Mouse (Mus musculus) kidney, adult 2 months (tissue): ENCODE results near the gene Uchl4. TPM values are rescaled to one million over a fixed set of nuclear protein-coding genes. Genes with fewer than 3 reads are reported as not detected.

Experiments
- DNase-seq: peaks from one replicate; pipeline ENCODE4 v3.0.0; 2021
- H3K27ac ChIP-seq: fragments of 200-500 bp; 2 replicates; pipeline ENCODE4 v1.5.1; 2012; ENCODE audit warnings: low read depth, low read length, control low read depth, inconsistent platforms; ENCODE audit not compliant: insufficient read depth
- H3K27me3 ChIP-seq: fragments of 200-500 bp; replicated peaks from 2 replicates; pipeline ENCODE4 v1.6.1; 2012; ENCODE audit warnings: mild to moderate bottlenecking, moderate library complexity, low read length, inconsistent platforms; ENCODE audit not compliant: control insufficient read depth, insufficient read depth
- H3K36me3 ChIP-seq: fragments of 200-500 bp; 2 replicates; pipeline ENCODE4 v1.6.1; 2012; ENCODE audit warnings: mild to moderate bottlenecking, moderate library complexity, low read length, inconsistent platforms; ENCODE audit not compliant: control insufficient read depth, insufficient read depth
- H3K4me1 ChIP-seq: fragments of 200-500 bp; 2 replicates; pipeline ENCODE4 v1.6.1; 2011; ENCODE audit warnings: low read length; ENCODE audit not compliant: control insufficient read depth, insufficient read depth
- H3K4me3 ChIP-seq: fragments of 200-500 bp; 2 replicates; pipeline ENCODE4 v1.5.1; 2011; ENCODE audit warnings: mild to moderate bottlenecking, low read depth, low read length, control low read depth; ENCODE audit not compliant: insufficient read depth
- CTCF ChIP-seq: fragments of 200-500 bp; conservative IDR thresholded peaks from 2 replicates; pipeline ENCODE4 v1.5.1; 2011; ENCODE audit warnings: low read depth, mild to moderate bottlenecking, control low read depth, low read length, moderate library complexity, mixed read lengths; ENCODE audit not compliant: insufficient read depth, insufficient read length
- POLR2A ChIP-seq: fragments of 200-500 bp; IDR thresholded peaks from one replicate; pipeline ENCODE4 v1.6.1; 2011; ENCODE audit warnings: low read depth, low read length, control low read depth
- WGBS: fragments of 180-500 bp; shearing (Covaris S2); methylation state at CpG from one replicate; pipeline ENCODE4 v1.1.7; 2018; 5-methylcytosine and 5-hydroxymethylcytosine counted together
- polyA plus RNA-seq: library from polyadenylated mRNA; depleted of rRNA; stranded (reverse); fragments of >200 nt; gene quantifications from 2 replicates; pipeline ENCODE4 v1.2.3, GENCODE M21; 2012

The Uchl4 gene
- polyA plus RNA-seq, 1 experiment: 0.11 TPM

DNA sequence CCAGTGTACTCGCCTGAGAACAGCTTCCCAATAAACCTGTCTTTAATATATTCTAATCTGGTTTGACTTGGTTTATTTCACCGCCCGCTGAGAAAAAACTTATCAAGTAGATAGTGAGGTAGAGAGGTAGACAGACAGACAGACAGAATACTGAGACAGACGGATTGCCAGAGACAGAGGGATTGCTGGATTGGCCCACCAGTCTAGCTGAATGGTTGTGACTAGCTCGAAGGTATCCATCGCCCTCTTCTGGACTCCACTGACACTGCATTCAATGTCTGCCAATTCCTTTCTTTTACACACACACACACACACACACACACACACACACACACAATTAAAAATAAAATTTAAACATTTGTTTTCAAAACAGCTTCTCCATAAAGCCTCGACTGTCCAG lies 37.6 kb downstream of the Uchl4 start:
- WGBS: 40% methylated on average over 7 of the region's 7 CpGs
- no peak overlapping the region for H3K27ac ChIP-seq

DNA sequence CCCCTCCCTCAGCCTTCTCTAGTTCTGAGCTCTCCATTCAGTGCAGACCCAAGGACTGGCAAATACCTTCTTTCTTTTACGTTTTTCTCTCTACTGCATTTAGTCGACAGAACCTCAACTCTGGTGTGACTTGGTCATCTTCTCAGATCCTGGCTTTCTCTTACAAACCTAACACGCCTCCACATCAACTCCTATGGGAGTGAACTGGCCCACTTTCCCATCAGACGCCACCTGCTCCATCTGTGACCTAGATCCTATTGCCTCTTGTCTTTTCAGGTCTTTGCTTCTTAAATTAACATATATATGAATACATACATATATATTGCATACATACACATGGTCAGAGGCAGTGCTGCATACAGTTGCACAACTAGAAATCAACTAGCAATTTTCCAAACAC lies 38.8 kb downstream of the Uchl4 start:
- Histone ChIP-seq H3K4me3 (no peak overlapping the region), H3K36me3 (no peaks in the 10 kb centered on the region), H3K27me3 (no peaks in the 10 kb centered on the region), H3K27ac (no peak overlapping the region), H3K4me1 (no peaks in the 10 kb centered on the region)
- DNase-seq: no peak
- no peak for TF ChIP-seq POLR2A
- no peak for TF ChIP-seq CTCF
- 69% methylated on average over 4 of the region's 4 CpGs for WGBS

More for the DNA sequence above, 37.6 kb downstream of the Uchl4 start:
- H3K4me1 ChIP-seq: no peaks in the 10 kb centered on the region
- TF ChIP-seq CTCF (peak; percentile 76), POLR2A (no peak)
- no peaks in the 10 kb centered on the region for H3K36me3 ChIP-seq
- H3K27me3 ChIP-seq: no peaks in the 10 kb centered on the region
- H3K4me3 ChIP-seq: no peak overlapping the region
- peak; percentile 60 for DNase-seq

DNA sequence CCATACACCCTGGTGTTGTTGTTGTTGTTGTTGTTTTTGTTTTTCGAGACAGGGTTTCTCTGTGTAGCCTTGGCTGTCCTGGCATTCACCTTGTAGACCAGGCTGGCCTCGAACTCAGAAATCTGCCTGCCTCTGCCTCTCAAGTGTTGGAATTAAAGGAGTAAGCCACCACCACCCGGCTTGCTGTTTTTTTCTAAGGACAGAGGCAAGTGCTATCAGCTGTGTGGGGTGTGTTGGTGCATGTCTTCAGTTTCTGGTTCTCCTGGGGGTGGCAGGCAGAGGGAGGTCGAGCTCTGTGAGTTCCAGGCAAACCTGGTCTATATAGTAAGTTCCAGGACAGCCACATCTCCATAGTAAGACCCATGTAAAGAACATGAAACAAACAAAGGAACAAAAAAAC lies 39.3 kb downstream of the Uchl4 start:
- 73% methylated on average over 4 of the region's 4 CpGs for WGBS
- no peaks in the 10 kb centered on the region for H3K4me1 ChIP-seq
- no peaks in the 10 kb centered on the region for H3K36me3 ChIP-seq
- H3K4me3 ChIP-seq: no peak overlapping the region
- DNase-seq: no peak
- no peak overlapping the region for H3K27ac ChIP-seq
- no peaks in the 10 kb centered on the region for H3K27me3 ChIP-seq
- TF ChIP-seq POLR2A (no peak), CTCF (no peak)

DNA sequence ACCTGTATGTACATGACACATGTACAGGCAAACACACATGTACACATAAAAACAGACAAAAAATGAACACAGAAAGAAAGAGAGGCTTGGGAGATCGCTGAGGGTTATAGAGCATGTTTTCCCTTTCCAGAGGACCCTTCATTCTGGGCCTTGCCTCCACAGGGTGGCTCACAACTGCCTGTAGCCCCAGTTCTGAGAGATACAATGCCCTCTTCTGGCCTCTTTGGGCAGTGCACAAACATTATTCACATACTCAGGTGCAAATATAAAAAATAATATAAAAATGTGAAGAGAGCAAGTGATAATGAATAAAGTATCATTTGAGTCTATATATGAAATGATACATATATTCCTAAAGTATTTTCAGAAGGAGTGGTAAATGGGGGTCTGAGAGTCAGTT lies 39.9 kb downstream of the Uchl4 start:
- Histone ChIP-seq H3K27me3 (no peaks in the 10 kb centered on the region), H3K4me1 (no peaks in the 10 kb centered on the region), H3K4me3 (no peak overlapping the region), H3K36me3 (no peaks in the 10 kb centered on the region), H3K27ac (no peak overlapping the region)
- peak; percentile 21 for DNase-seq
- TF ChIP-seq CTCF (0 out of 2 replicates have a peak, but pooled peaks have one; percentile 20), POLR2A (no peak)
- 68% methylated on average over 1 of the region's 1 CpGs for WGBS

DNA sequence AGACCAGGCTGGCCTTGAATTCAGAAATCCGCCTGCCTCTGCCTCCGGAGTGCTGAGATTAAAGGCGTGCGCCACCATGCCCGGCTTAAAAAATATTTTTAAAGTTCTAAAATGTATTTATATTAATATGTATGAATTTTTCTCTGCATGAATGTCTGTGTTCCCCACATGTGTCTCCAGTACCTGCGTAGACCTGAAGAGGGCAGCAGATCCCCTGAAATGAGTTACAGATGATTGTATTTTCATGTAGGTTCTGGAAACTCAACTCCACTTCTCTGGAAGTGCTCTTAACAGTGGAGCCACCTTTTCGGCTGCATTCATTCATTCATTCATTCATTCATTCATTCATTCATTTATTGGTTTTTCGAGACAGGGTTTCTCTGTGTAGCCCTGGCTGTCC lies 42.7 kb downstream of the Uchl4 start:
- Histone ChIP-seq H3K4me1 (no peaks in the 10 kb centered on the region; the same call in 1 of the 2 replicates), H3K27me3 (no peaks in the 10 kb centered on the region), H3K36me3 (no peaks in the 10 kb centered on the region), H3K4me3 (no peak overlapping the region), H3K27ac (no peak overlapping the region)
- TF ChIP-seq POLR2A (no peak), CTCF (peak; percentile 70)
- WGBS: 58% methylated on average over 8 of the region's 8 CpGs
- peak; percentile 71 for DNase-seq

DNA sequence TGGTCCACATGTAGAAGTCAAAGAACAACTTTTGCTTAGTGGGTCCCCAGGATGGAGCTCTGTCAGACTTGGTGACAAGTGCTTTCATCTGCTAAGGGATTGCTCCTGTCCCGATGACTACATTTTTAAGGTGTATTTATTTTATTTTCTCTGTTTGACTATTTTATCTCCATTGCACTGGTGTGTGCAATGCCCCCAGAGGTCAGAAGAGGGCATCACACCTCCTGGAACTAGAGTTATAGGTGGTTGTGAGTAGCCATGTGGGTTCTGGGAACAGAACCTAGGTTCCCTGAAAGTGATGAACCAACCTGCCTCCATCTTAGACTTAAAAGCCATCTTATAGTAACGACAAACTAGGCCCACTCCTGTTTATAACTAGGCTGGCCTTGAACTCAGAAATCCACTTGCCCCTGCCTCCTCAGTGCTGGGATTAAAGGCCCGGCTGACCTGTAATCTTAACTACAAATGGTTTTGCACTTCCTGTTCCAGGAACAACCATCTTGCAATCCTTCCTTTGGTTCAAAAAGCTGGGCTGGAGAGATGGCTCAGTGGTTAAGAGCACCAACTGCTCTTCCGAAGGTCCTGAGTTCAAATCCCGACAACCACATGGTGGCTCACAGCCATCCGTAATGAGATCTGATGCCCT lies 43.8 kb downstream of the Uchl4 start:
- no peaks in the 10 kb centered on the region for H3K27me3 ChIP-seq
- no peak overlapping the region for H3K27ac ChIP-seq
- no peak for DNase-seq
- H3K4me3 ChIP-seq: no peak overlapping the region
- no peak for TF ChIP-seq POLR2A
- no peak for TF ChIP-seq CTCF
- 93% methylated on average over 6 of the region's 6 CpGs for WGBS
- H3K4me1 ChIP-seq: no peaks in the 10 kb centered on the region; the same call in 1 of the 2 replicates
- no peaks in the 10 kb centered on the region for H3K36me3 ChIP-seq

DNA sequence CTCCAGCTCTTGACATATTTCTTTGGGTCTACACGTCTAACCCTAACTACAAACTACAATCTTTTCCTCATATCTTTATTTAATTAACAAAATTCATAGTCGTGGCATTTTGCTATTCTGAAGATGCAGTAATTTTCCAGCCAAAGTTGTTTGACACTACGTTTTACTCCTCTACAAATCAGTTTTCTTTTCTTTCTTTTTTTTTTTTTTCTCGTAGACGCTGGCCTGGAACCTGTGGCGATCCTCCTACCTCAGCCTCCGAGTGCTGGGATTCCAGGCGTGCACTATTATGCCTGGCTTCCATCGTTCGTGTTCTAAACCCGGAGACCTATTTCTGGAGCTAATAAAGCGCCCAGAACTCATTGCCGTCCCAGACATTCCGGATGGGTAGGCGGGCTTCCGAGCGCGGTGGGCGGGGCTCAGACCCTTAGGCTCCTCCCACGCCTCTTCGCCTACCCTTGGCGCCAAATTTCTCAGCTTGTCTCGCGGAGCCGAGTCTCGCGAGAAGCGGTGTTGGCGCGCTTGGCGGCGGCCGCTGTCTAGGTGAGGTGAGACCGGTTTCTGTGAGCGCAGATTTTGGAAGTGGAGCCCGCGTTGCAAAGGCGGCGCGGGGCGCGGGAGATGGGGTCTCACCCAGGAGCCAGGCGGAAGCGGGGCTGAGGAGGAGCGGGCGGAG lies 46.2 kb downstream of the Uchl4 start, which contains the start of gene Tipin:
Gene Tipin, plus strand, starts transcription at position 477 of the 676 bp plus-strand sequence.
- under 1% methylated on average over 46 of the region's 46 CpGs for WGBS
- DNase-seq: peak; percentile 97
- no peaks in the 10 kb centered on the region; the same call in 1 of the 2 replicates for H3K4me1 ChIP-seq
- H3K27me3 ChIP-seq: no peaks in the 10 kb centered on the region
- H3K4me3 ChIP-seq: peak within 1 kb of the TSS; percentile 83
- H3K27ac ChIP-seq: no peak within 1 kb of the TSS
- TF ChIP-seq CTCF (no peak), POLR2A (no peak)
- H3K36me3 ChIP-seq: no peaks in the 10 kb centered on the region
